Mouse (Mus musculus): ENCODE data around the gene Tspan18.

GRCm38 (mm10) chr2:93215790-93216189 lies 118.5 kb downstream of the Tspan18 start:
- TF ChIP-seq GATA1 (IDR thresholded peaks at IDR 0.05; ENCODE audit: borderline replicate concordance, low read length), result no peak
- no peak for TF ChIP-seq FLI1 (IDR thresholded peaks at IDR 0.05; ENCODE audit: low read length)
